Mouse (Mus musculus): ENCODE results near the gene Bicd2.
A peak's percentile ranks its signal among the peaks of the same experiment; 100 is the strongest.

The Bicd2 gene

GRCm38 (mm10) chr13:49326246-49327206 lies 14.9 kb upstream of the Bicd2 start:
- DNase-seq, result peak in 1 of 2 experiments; percentile 67

- no peak for DNase-seq
Measured at GRCm38 (mm10) chr13:49328101-49328500, 13.3 kb upstream of the Bicd2 start.

GRCm38 (mm10) chr13:49333250-49333649 lies 8.1 kb upstream of the Bicd2 start:
- no peak for DNase-seq

GRCm38 (mm10) chr13:49335077-49335982 lies 6.1 kb upstream of the Bicd2 start:
- DNase-seq, result no peak

GRCm38 (mm10) chr13:49338893-49339546 lies 2.4 kb upstream of the Bicd2 start:
- DNase-seq, result no peak

- no peak for DNase-seq
Measured at GRCm38 (mm10) chr13:49341831-49342722, 692 bp downstream of the Bicd2 start.

- no peak for DNase-seq
Measured at GRCm38 (mm10) chr13:49342723-49343100, 1.3 kb downstream of the Bicd2 start.

GRCm38 (mm10) chr13:49344567-49344966 lies 3.2 kb downstream of the Bicd2 start:
- no peak for DNase-seq

- no peak for DNase-seq
Measured at GRCm38 (mm10) chr13:49345476-49345875, 4.1 kb downstream of the Bicd2 start.

GRCm38 (mm10) chr13:49348522-49348921 lies 7.1 kb downstream of the Bicd2 start:
- no peak for DNase-seq

- no peak for DNase-seq
Measured at GRCm38 (mm10) chr13:49349335-49349734, 8.0 kb downstream of the Bicd2 start.

- no peak for DNase-seq
Measured at GRCm38 (mm10) chr13:49349836-49350505, 8.6 kb downstream of the Bicd2 start.

- DNase-seq, result no peak
Measured at GRCm38 (mm10) chr13:49352581-49353159, 11.3 kb downstream of the Bicd2 start.

- no peak for DNase-seq
Measured at GRCm38 (mm10) chr13:49353422-49353821, 12.0 kb downstream of the Bicd2 start.

GRCm38 (mm10) chr13:49353991-49354507 lies 12.7 kb downstream of the Bicd2 start:
- no peak for DNase-seq

- DNase-seq, result no peak
Measured at GRCm38 (mm10) chr13:49355461-49356061, 14.2 kb downstream of the Bicd2 start.

GRCm38 (mm10) chr13:49356090-49356489 lies 14.7 kb downstream of the Bicd2 start:
- no peak for DNase-seq

- DNase-seq, result no peak
Measured at GRCm38 (mm10) chr13:49357367-49358026, 16.1 kb downstream of the Bicd2 start.

GRCm38 (mm10) chr13:49358184-49358583 lies 16.8 kb downstream of the Bicd2 start:
- DNase-seq, result no peak

Data from spleen, adult 18-20 months (tissue).